Mouse (Mus musculus): ENCODE measurements around the gene Cenpb.

The Cenpb gene

DNA sequence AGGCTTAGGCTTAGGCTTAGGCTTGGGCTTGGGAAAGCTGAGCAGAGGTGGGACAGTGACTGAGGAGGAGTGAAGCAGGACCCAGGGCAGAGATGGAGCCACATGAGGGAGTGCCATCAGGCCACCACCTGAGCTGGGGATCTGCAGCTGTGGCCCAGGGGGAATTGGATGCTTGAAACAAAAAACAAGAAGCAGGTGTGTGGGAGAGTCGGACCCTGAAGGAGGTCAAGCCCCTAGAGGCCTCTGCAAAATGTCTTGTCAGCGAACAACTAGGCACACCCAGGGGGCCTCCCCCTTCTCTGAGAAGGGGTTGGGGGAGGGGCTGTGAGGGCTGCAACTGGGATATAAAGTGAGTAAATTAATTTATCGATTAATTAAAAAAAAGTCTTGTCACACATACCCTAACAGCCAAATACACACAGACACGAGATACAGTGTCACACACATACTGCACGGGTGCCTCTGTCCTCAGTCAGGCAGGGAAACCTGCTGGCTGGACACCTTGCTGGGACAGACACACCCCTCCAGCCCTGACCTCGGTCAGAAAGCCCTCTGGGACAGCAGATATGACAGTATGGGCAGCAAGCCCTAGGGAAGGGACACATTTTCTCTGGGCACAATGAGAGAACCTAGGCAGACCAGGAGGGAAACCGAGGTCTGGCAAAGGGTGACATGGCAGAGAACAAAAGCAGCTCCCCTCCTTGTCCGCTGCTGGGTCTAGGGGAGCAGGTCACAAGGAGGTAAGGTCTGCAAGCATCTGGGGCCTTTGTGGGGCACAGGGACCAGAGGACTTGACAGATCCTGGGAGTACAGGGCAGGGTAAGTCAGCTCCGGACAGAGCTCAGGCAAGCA lies 53.7 kb downstream of the Cenpb start:
- TF ChIP-seq GATA4 (IDR thresholded peaks at IDR 0.05; ENCODE audit: insufficient replicate concordance, low read length): no peak

Measured in liver, adult (tissue).